Mouse (Mus musculus): Measurements from ENCODE around the gene Zfp951. TPM values are rescaled to one million over a fixed set of nuclear protein-coding genes. Genes with fewer than 3 reads are reported as not detected.

Gene Zfp951
- polyA plus RNA-seq, 1 experiment from 2014 or later, result 3.3 TPM

Other genes starting within 250 kb of the Zfp951 start
- 0.12 and 0.40 TPM in 2 replicates for gene Abcg3, start 122.6 kb upstream of the Zfp951 start, polyA plus RNA-seq (2014; fragmentation: Nextera tagmentation; extraction: Ambion mirVana)